Mouse (Mus musculus) stomach, embryonic 15.5 days (tissue): ENCODE data around the gene Ccdc162. TPM values are rescaled to one million over a fixed set of nuclear protein-coding genes. Genes with fewer than 3 reads are reported as not detected.

ENCODE experiments used
- ATAC-seq: fragments of 200-750 bp; cut with Nextera tagmentation; 2 replicates; pipeline ENCODE4 v1.8.0; 2017; ENCODE audit warnings: low read depth, moderate number of reproducible peaks, moderate TSS enrichment; ENCODE audit not compliant: insufficient read depth, low FRiP score
- H3K27ac ChIP-seq: fragments of 300-500 bp; sonication (generic); 2 replicates; pipeline ENCODE4 v1.5.1; 2015; ENCODE audit warnings: mild to moderate bottlenecking, inconsistent platforms
- H3K27me3 ChIP-seq: fragments of 300-500 bp; sonication (generic); replicated peaks from 2 replicates; pipeline ENCODE4 v1.6.1; 2015; ENCODE audit warnings: inconsistent platforms
- H3K36me3 ChIP-seq: fragments of 300-500 bp; sonication (generic); 2 replicates; pipeline ENCODE4 v1.6.1; 2015; ENCODE audit warnings: inconsistent platforms
- H3K4me1 ChIP-seq: fragments of 300-500 bp; sonication (generic); 2 replicates; pipeline ENCODE4 v1.6.1; 2015; ENCODE audit warnings: inconsistent platforms
- H3K4me2 ChIP-seq: fragments of 300-500 bp; sonication (generic); 2 replicates; pipeline ENCODE4 v1.6.1; 2015; ENCODE audit warnings: mild to moderate bottlenecking, inconsistent platforms
- H3K4me3 ChIP-seq: fragments of 300-500 bp; sonication (generic); replicated peaks from 2 replicates; pipeline ENCODE4 v1.5.1; 2015; ENCODE audit warnings: inconsistent platforms
- H3K9ac ChIP-seq: fragments of 300-500 bp; sonication (generic); 2 replicates; pipeline ENCODE4 v1.6.1; 2015; ENCODE audit warnings: inconsistent platforms
- H3K9me3 ChIP-seq: fragments of 300-500 bp; sonication (generic); 2 replicates; pipeline ENCODE4 v1.6.1; 2016; ENCODE audit warnings: inconsistent platforms
- WGBS: fragments of 180-500 bp; shearing (Covaris S2); methylation state at CpG from one replicate; pipeline ENCODE4 v1.1.7; 2015; 5-methylcytosine and 5-hydroxymethylcytosine counted together
- polyA plus RNA-seq: library from polyadenylated mRNA; unstranded; fragments of >200 nt; fragmentation: Nextera tagmentation; extraction: Ambion mirVana; gene quantifications from 2 replicates; pipeline ENCODE4 v1.2.1, GENCODE M21; 2015

The Ccdc162 gene
- polyA plus RNA-seq, 1 experiment from 2014 or later = 0.96 TPM

- H3K27ac ChIP-seq = no peak overlapping the region
- no peak overlapping the region for H3K4me2 ChIP-seq
- no peak overlapping the region for H3K4me3 ChIP-seq
- H3K9ac ChIP-seq = no peak overlapping the region
- H3K27me3 ChIP-seq = no peaks in the 10 kb centered on the region
- whole genome bisulfite sequencing = 23% methylated on average over 5 of the region's 5 CpGs
- no peaks in the 10 kb centered on the region for H3K36me3 ChIP-seq
- peaks cover 5% of the 10 kb centered on the region; the same call in 1 of the 2 replicates for H3K4me1 ChIP-seq
- no peak for ATAC-seq
- no peaks in the 10 kb centered on the region for H3K9me3 ChIP-seq
These were observed 151.3 kb downstream of the Ccdc162 start for GRCm38 (mm10) chr10:41565141-41565540.

- Histone ChIP-seq H3K9me3 (no peaks in the 10 kb centered on the region), H3K36me3 (no peaks in the 10 kb centered on the region), H3K4me1 (peaks cover 5% of the 10 kb centered on the region; the same call in 1 of the 2 replicates), H3K27ac (no peak overlapping the region), H3K4me3 (no peak overlapping the region), H3K27me3 (no peaks in the 10 kb centered on the region), H3K9ac (no peak overlapping the region), H3K4me2 (no peak overlapping the region)
- 81% methylated on average over 10 of the region's 10 CpGs for WGBS
- no peak for ATAC-seq
These were observed 154.6 kb downstream of the Ccdc162 start for GRCm38 (mm10) chr10:41561701-41562395.

- WGBS = 94% methylated on average over 1 of the region's 1 CpGs
- Histone ChIP-seq H3K9me3 (no peaks in the 10 kb centered on the region), H3K4me1 (no peaks in the 10 kb centered on the region), H3K9ac (no peak overlapping the region), H3K36me3 (no peaks in the 10 kb centered on the region), H3K27me3 (no peaks in the 10 kb centered on the region), H3K4me2 (no peak overlapping the region), H3K27ac (no peak overlapping the region), H3K4me3 (no peak overlapping the region)
- ATAC-seq = no peak
These were observed 158.0 kb downstream of the Ccdc162 start for GRCm38 (mm10) chr10:41558401-41558800.

GRCm38 (mm10) chr10:41555081-41555480 is 161.4 kb downstream of the Ccdc162 start:
- Histone ChIP-seq H3K9ac (no peak overlapping the region), H3K4me3 (no peak overlapping the region), H3K27ac (no peak overlapping the region), H3K9me3 (no peaks in the 10 kb centered on the region), H3K4me1 (peaks cover 16% of the 10 kb centered on the region), H3K4me2 (no peak overlapping the region), H3K36me3 (no peaks in the 10 kb centered on the region), H3K27me3 (no peaks in the 10 kb centered on the region)
- 76% methylated on average over 3 of the region's 3 CpGs for WGBS
- no peak for ATAC-seq

- no peaks in the 10 kb centered on the region for H3K9me3 ChIP-seq
- H3K27me3 ChIP-seq = no peaks in the 10 kb centered on the region
- ATAC-seq = no peak
- H3K4me3 ChIP-seq = no peak overlapping the region
- no peak overlapping the region for H3K27ac ChIP-seq
- no peak overlapping the region for H3K4me2 ChIP-seq
- H3K4me1 ChIP-seq = peaks cover 16% of the 10 kb centered on the region
- 67% methylated on average over 4 of the region's 4 CpGs for WGBS
- H3K9ac ChIP-seq = no peak overlapping the region
- H3K36me3 ChIP-seq = no peaks in the 10 kb centered on the region
These were observed 162.7 kb downstream of the Ccdc162 start for GRCm38 (mm10) chr10:41553711-41554110.

- peak; percentile 76 for ATAC-seq
- 49% methylated on average over 14 of the region's 14 CpGs for WGBS
- H3K9ac ChIP-seq = no peak overlapping the region
- no peaks in the 10 kb centered on the region for H3K36me3 ChIP-seq
- no peaks in the 10 kb centered on the region for H3K9me3 ChIP-seq
- H3K27me3 ChIP-seq = no peaks in the 10 kb centered on the region
- peak overlapping the region; percentile 3; the same call in 1 of the 2 replicates for H3K4me2 ChIP-seq
- H3K27ac ChIP-seq = peak overlapping the region; percentile 58; the same call in 1 of the 2 replicates
- peaks cover 16% of the 10 kb centered on the region for H3K4me1 ChIP-seq
- H3K4me3 ChIP-seq = no peak overlapping the region
These were observed 163.4 kb downstream of the Ccdc162 start for GRCm38 (mm10) chr10:41552847-41553589.

- H3K27ac ChIP-seq = peak overlapping the region; percentile 58; the same call in 1 of the 2 replicates
- H3K4me3 ChIP-seq = no peak overlapping the region
- H3K27me3 ChIP-seq = no peaks in the 10 kb centered on the region
- H3K36me3 ChIP-seq = no peaks in the 10 kb centered on the region
- peaks cover 16% of the 10 kb centered on the region for H3K4me1 ChIP-seq
- no peak overlapping the region for H3K4me2 ChIP-seq
- H3K9me3 ChIP-seq = no peaks in the 10 kb centered on the region
- ATAC-seq = 0 out of 2 replicates have a peak, but pooled peaks have one; percentile 44
- WGBS = 40% methylated on average over 3 of the region's 3 CpGs
- no peak overlapping the region for H3K9ac ChIP-seq
These were observed 164.1 kb downstream of the Ccdc162 start for GRCm38 (mm10) chr10:41552319-41552718.

GRCm38 (mm10) chr10:41550711-41551110 is 165.7 kb downstream of the Ccdc162 start:
- Histone ChIP-seq H3K36me3 (no peaks in the 10 kb centered on the region), H3K4me3 (no peak overlapping the region), H3K4me2 (no peak overlapping the region), H3K4me1 (peaks cover 16% of the 10 kb centered on the region), H3K9ac (no peak overlapping the region), H3K27me3 (no peaks in the 10 kb centered on the region), H3K9me3 (no peaks in the 10 kb centered on the region), H3K27ac (no peak overlapping the region)
- WGBS = 56% methylated on average over 7 of the region's 7 CpGs
- no peak for ATAC-seq

- H3K4me2 ChIP-seq = no peak overlapping the region
- no peak overlapping the region for H3K4me3 ChIP-seq
- H3K36me3 ChIP-seq = no peaks in the 10 kb centered on the region
- H3K9me3 ChIP-seq = no peaks in the 10 kb centered on the region
- WGBS = 67% methylated on average over 13 of the region's 13 CpGs
- H3K4me1 ChIP-seq = peaks cover 6% of the 10 kb centered on the region
- H3K9ac ChIP-seq = no peak overlapping the region
- no peak overlapping the region for H3K27ac ChIP-seq
- no peaks in the 10 kb centered on the region for H3K27me3 ChIP-seq
- ATAC-seq = no peak
These were observed 169.9 kb downstream of the Ccdc162 start for GRCm38 (mm10) chr10:41546396-41547165.

- WGBS = 48% methylated on average over 7 of the region's 7 CpGs
- H3K4me2 ChIP-seq = peak overlapping the region; percentile 21; the same call in 1 of the 2 replicates
- no peak overlapping the region for H3K4me3 ChIP-seq
- H3K27me3 ChIP-seq = no peaks in the 10 kb centered on the region
- H3K27ac ChIP-seq = no peak overlapping the region
- no peaks in the 10 kb centered on the region for H3K36me3 ChIP-seq
- ATAC-seq = no peak
- peaks cover 6% of the 10 kb centered on the region for H3K4me1 ChIP-seq
- H3K9ac ChIP-seq = no peak overlapping the region
- H3K9me3 ChIP-seq = no peaks in the 10 kb centered on the region
These were observed 171.1 kb downstream of the Ccdc162 start for GRCm38 (mm10) chr10:41545224-41545755.

- 10% methylated on average over 7 of the region's 7 CpGs for WGBS
These were observed 171.8 kb downstream of the Ccdc162 start for GRCm38 (mm10) chr10:41544481-41545190.

More at GRCm38 (mm10) chr10:41544481-41545190, 171.8 kb downstream of the Ccdc162 start:
- no peaks in the 10 kb centered on the region for H3K36me3 ChIP-seq
- ATAC-seq = no peak
- H3K27me3 ChIP-seq = no peaks in the 10 kb centered on the region
- H3K27ac ChIP-seq = no peak overlapping the region
- peak overlapping the region; percentile 21 for H3K4me2 ChIP-seq
- no peak overlapping the region for H3K9ac ChIP-seq
- H3K4me3 ChIP-seq = no peak overlapping the region
- H3K4me1 ChIP-seq = peaks cover 6% of the 10 kb centered on the region
- H3K9me3 ChIP-seq = no peaks in the 10 kb centered on the region
